Mouse (Mus musculus): ENCODE results near the gene Gnai2.

DNA sequence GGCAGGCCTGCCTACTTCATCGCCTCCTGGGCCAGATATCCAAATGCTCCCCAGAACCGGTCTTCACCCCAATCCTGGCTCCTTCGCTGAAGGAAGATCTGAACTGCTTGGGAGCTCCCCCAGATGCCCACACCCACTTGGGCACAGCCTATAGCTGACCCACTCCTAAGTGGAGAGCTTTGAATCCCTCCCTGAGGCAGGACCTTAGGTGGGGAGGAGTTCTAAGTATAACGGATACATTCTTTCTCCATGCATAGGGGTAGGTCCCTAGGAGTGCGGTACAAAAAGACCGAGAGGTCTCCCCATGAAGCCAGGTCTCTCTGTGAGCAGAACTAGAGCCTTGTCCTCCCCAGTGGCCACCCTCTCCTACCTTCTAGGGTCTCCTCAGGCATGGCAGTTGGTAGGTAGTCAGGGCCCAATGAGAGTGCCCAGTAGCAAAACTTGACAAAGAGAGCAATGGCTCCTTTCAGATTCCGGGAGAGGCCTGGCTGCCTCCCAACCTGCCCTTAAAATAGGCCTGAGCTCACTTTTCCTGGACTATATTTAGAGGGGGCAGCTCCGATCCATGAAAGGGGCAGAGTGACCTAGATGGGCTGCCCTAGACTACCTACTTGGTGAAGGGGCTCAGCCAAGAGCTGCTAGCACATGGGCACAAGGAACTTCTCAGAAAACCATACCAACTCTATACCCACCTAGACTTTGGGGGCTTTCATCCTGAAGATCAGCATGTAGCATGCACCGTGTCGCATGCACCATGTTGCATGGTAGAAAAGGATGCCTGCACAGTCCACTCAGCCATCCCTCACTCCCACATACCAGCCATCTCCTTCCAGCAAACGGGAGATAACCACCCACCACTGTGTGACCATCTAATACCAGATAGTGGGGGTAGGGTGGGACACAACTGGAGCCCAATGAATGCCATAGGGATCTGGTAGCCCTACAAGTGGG lies 38.3 kb downstream of the Gnai2 start:
- TF ChIP-seq POLR2A (IDR thresholded peaks at IDR 0.05; ENCODE audit: insufficient read depth, low read length) (no peak), EP300 (IDR thresholded peaks at IDR 0.05; ENCODE audit: insufficient read depth, low read depth, low read length) (no peak)

All from ES-Bruce4 (cell line).